Mouse (Mus musculus): Measurements from ENCODE around the gene Nfs1. TPM values are rescaled to one million over a fixed set of nuclear protein-coding genes. Genes with fewer than 3 reads are reported as not detected.

Gene Nfs1
- total RNA-seq, 2 experiments from 2014 or later, result 86.3 to 93.6 TPM

DNA sequence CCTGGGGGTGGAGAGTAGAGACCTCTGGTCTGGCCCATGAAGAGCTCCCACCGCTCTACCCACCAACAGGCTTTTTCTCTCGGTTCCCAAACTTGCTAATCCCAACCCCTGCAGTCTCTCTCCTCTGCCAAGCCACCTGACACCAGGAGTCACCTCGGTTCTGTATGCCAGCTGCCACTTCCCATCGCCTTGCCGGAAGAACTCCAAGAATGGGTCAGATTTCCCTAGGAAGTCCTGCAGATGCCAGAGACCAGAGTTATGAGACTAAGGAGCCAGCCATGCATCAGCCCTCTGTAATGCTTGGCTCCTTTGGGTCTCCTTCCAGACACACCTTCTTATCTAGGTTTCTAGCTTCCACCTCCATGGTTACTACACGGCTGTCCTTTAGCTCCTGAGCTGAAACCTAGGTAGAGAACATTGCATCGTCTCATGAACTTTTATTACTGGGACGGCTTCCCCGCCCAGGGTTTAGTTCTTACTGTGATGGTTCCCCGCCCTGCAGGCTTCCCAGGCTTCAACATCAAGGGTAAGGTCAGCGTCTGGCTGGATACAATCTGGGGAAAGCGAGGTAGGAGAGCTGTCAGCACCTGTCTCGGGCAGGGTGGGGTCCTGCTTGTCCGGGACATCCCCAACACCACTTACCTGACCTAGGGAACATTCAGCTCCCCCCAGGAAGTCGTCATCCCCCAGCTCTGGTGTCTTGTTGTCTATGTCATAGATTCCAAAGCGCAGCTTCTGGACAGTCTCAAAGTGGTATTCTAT lies 65.4 kb downstream of the Nfs1 start:
- intact Hi-C loops (cut with DNase I), result no loop called here
- no peak for DNase-seq

- intact Hi-C loops (cut with DNase I), result no loop called here
- DNase-seq, result no peak
Observed at GRCm38 (mm10) chr2:156077461-156077860, 66.5 kb downstream of the Nfs1 start.

DNA sequence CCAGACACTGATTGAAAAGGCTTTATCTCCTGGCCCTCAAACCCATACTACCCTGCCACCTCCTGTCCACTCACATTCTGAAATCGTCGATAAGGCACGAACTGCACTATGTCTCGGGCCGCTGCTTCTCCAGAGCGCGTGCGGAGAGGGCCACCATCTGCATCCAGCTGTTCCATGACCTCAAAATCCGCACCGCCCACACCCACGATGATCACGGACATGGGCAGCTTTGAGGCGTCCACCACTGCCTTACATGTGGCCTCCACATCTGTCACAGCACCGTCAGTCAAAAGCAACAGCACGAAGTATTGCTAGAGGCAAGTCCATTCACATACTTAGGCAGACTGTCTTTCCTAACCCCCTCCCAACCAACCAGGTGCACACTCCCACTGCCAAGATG lies 70.3 kb downstream of the Nfs1 start:
- DNase-seq, result peak; percentile 26
- intact Hi-C loops (cut with DNase I), result no loop called here

Other genes starting within 250 kb of the Nfs1 start
- gene Uqcc1, start 213.9 kb downstream of the Nfs1 start, total RNA-seq (2021), result 100 to 1,000 TPM; 235 to 283 TPM
- gene Gm15557, start 203.5 kb downstream of the Nfs1 start, total RNA-seq (2021), result not detected
- not detected for gene Gdf5, start 198.8 kb downstream of the Nfs1 start, total RNA-seq (2021)
- 1 to 10 TPM; 7.1 to 7.9 TPM for gene Cep250, start 187.7 kb downstream of the Nfs1 start, total RNA-seq (2021)
- under 1 TPM; 0.16 to 0.31 TPM for gene 6430550D23Rik, start 136.2 kb downstream of the Nfs1 start, total RNA-seq (2021)
- 10 to 100 TPM; 59.7 to 61.4 TPM for gene Ergic3, start 136.1 kb downstream of the Nfs1 start, total RNA-seq (2021)
- gene Fer1l4, start 91.2 kb downstream of the Nfs1 start, total RNA-seq (2021), result not detected
- 1 to 10 TPM in 1 of 2 experiments, under 1 TPM in 1; 0.87 to 1.5 TPM for gene Spag4, start 79.0 kb downstream of the Nfs1 start, total RNA-seq (2021)
- 10 to 100 TPM; 15.2 to 17.5 TPM for gene Cpne1, start 32.2 kb downstream of the Nfs1 start, total RNA-seq (2021)
- gene Rbm12, start 32.2 kb downstream of the Nfs1 start, total RNA-seq (2021), result 10 to 100 TPM; 11.1 to 11.5 TPM
- 10 to 100 TPM in 1 of 2 experiments, 1 to 10 TPM in 1; 9.0 to 13.6 TPM for gene Gm28036, start 17.1 kb downstream of the Nfs1 start, total RNA-seq (2021)
- gene Romo1, start 147 bp downstream of the Nfs1 start, total RNA-seq (2021), result 100 to 1,000 TPM; 345 to 377 TPM
- 100 to 1,000 TPM; 143 to 146 TPM for gene Rbm39, start 36.1 kb upstream of the Nfs1 start, total RNA-seq (2021)
- gene Phf20, start 52.3 kb upstream of the Nfs1 start, total RNA-seq (2021), result 10 to 100 TPM; 19.3 to 23.8 TPM
- 1 to 10 TPM in 1 of 2 experiments, under 1 TPM in 1; 0.98 to 1.1 TPM for gene Cnbd2, start 168.1 kb upstream of the Nfs1 start, total RNA-seq (2021)
- gene Scand1, start 168.5 kb upstream of the Nfs1 start, total RNA-seq (2021), result 10 to 100 TPM; 83.0 to 88.0 TPM